Mouse (Mus musculus) neural tube, embryonic 15.5 days (tissue): ENCODE results near the gene Osbpl8. TPM values are rescaled to one million over a fixed set of nuclear protein-coding genes. Genes with fewer than 3 reads are reported as not detected.

Experiments
- ATAC-seq: fragments of 200-750 bp; cut with Nextera tagmentation; 2 replicates; pipeline ENCODE4 v1.8.0; 2017; ENCODE audit warnings: mild to moderate bottlenecking, moderate TSS enrichment, moderate library complexity; ENCODE audit not compliant: low FRiP score
- H3K27ac ChIP-seq: fragments of 300-500 bp; sonication (generic); replicated peaks from 2 replicates; pipeline ENCODE4 v1.5.1; 2015; ENCODE audit warnings: mild to moderate bottlenecking, inconsistent platforms
- H3K27me3 ChIP-seq: fragments of 300-500 bp; sonication (generic); replicated peaks from 2 replicates; pipeline ENCODE4 v1.6.1; 2015; ENCODE audit warnings: inconsistent platforms
- H3K36me3 ChIP-seq: fragments of 300-500 bp; sonication (generic); 2 replicates; pipeline ENCODE4 v1.6.1; 2015; ENCODE audit warnings: inconsistent platforms
- H3K4me1 ChIP-seq: fragments of 300-500 bp; sonication (generic); 2 replicates; pipeline ENCODE4 v1.6.1; 2015; ENCODE audit warnings: inconsistent platforms
- H3K4me2 ChIP-seq: fragments of 300-500 bp; sonication (generic); 2 replicates; pipeline ENCODE4 v1.6.1; 2015; ENCODE audit warnings: inconsistent platforms, mild to moderate bottlenecking, moderate library complexity
- H3K4me3 ChIP-seq: fragments of 300-500 bp; sonication (generic); replicated peaks from 2 replicates; pipeline ENCODE4 v1.5.1; 2015; ENCODE audit warnings: mild to moderate bottlenecking, inconsistent platforms
- H3K9ac ChIP-seq: fragments of 300-500 bp; sonication (generic); replicated peaks from 2 replicates; pipeline ENCODE4 v1.6.1; 2015; ENCODE audit warnings: mild to moderate bottlenecking, inconsistent platforms
- H3K9me3 ChIP-seq: fragments of 300-500 bp; sonication (generic); replicated peaks from 2 replicates; pipeline ENCODE4 v1.6.1; 2016; ENCODE audit warnings: inconsistent platforms
- WGBS: fragments of 180-500 bp; shearing (Covaris S2); methylation state at CpG from one replicate; pipeline ENCODE4 v1.1.7; 2015; ENCODE audit warnings: mixed read lengths; 5-methylcytosine and 5-hydroxymethylcytosine counted together
- polyA plus RNA-seq: library from polyadenylated mRNA; unstranded; fragments of >200 nt; fragmentation: Nextera tagmentation; extraction: Ambion mirVana; gene quantifications from 2 replicates; pipeline ENCODE4 v1.2.1, GENCODE M21; 2015

Osbpl8 gene
- 14.1 and 16.0 TPM in 2 replicates for polyA plus RNA-seq

DNA sequence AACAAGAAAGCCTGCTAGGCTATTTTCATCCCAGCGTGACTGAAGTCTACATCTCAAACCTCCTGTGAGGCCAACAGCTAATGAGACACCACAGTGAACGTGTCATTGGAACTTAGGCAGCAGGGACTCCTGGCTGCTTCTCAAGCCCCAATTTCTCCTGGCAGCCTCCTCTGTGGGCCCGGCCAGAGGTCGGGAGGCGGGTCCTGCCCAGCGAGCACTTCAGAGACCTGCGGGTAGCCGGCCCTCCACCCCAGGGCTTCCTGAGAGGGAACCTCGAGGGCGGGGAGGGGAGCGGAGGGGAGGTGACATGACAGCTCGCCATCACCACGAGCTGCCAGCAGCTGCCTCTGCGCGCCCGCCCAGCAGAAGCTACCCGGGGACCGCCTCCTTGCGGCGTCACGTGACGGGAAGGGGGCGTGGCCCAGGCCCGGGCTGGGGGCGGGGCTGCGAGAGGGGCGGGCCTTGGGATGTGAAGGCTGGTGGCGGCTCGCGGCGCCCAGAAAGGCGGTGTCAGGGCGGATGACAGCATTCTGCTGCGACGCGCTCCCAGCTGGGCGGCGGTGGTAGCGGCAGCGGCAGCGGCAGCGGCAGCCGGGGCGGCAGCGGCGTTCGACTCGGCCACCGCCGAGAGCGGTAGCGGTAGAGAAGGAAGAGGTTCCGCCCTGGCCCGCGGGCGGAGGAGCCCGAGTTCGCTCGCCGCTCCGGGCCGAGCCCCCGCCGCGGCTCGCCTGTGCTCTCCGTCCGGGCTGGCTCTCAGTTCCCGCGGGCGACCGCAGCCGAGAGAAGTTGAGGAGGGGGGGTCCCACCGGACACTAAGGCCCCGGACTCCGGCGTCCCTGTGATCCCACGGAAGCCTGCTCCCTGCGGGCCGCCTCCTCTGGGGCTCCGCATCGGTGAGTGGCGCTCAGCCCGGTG, at the start of gene Osbpl8:
Gene Osbpl8, plus strand, starts transcription at position 449 of the 915 bp plus-strand sequence.
- Histone ChIP-seq H3K9me3 (no peaks in the 10 kb centered on the region), H3K36me3 (no peaks in the 10 kb centered on the region), H3K27me3 (no peaks in the 10 kb centered on the region), H3K9ac (peak within 1 kb of the TSS; percentile 98), H3K27ac (peak within 1 kb of the TSS; percentile 95), H3K4me1 (peaks cover 19% of the 10 kb centered on the region), H3K4me3 (peak within 1 kb of the TSS; percentile 97), H3K4me2 (peak within 1 kb of the TSS; percentile 71)
- ATAC-seq, result peak; percentile 95
- under 1% methylated on average over 77 of the region's 84 CpGs for WGBS

DNA sequence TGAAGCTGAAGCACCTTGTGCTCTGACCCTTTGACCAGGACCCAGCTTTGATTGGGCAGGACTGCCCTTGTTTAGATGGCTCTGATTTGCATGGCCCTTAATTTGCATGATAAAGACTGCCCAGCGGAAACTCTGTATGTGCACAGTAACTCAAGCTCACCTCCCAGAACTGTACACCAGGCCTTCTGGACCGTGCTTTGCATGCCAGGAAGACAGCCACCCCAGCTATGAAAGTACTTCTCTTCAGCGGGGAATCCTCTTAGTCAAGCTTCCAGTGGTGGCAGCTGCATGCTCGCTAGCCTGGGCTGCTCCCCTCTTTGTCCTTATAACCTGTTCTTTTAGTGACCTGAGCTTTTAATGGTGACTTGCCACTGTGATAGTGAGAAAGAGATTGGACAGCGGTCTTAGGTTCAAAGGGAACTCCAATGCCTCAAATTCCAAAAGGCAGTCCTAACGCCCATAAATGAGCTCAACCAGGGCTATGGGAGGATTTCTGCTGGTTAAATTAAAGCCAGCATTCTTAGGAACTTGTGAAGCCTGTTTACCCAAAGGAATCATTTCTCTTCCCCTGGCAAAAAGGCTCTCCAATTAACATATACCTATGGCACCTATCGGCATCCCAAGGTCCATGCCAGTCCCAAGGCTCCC, 47.2 kb upstream of the Osbpl8 start:
- Histone ChIP-seq H3K4me1 (no peaks in the 10 kb centered on the region), H3K4me2 (no peak overlapping the region), H3K4me3 (no peak overlapping the region), H3K9me3 (no peaks in the 10 kb centered on the region), H3K9ac (no peak overlapping the region), H3K27ac (no peak overlapping the region), H3K27me3 (no peaks in the 10 kb centered on the region), H3K36me3 (no peaks in the 10 kb centered on the region)
- 36% methylated on average over 7 of the region's 7 CpGs for WGBS
- ATAC-seq, result no peak

DNA sequence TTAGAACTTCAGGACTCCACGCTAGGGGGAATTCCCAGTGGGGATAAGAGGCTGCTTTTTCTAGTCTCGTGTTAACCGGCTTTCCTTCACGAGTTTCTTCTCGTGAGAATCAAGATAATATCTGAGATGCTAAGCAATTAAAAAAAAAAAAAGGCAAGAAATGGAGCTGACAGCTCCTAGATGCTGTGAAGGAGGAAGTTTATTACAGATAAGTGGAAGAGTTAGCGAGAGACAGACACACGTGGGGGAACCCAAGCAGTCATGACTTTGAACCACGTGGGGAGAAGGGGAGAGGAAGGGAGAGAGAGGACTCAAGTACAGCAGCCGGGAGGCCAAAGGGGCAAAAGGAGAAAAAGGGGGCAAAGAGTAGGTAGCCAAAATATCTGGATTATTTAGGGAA, 46.3 kb upstream of the Osbpl8 start:
- H3K27ac ChIP-seq, result no peak overlapping the region
- WGBS, result 86% methylated on average over 9 of the region's 9 CpGs

DNA sequence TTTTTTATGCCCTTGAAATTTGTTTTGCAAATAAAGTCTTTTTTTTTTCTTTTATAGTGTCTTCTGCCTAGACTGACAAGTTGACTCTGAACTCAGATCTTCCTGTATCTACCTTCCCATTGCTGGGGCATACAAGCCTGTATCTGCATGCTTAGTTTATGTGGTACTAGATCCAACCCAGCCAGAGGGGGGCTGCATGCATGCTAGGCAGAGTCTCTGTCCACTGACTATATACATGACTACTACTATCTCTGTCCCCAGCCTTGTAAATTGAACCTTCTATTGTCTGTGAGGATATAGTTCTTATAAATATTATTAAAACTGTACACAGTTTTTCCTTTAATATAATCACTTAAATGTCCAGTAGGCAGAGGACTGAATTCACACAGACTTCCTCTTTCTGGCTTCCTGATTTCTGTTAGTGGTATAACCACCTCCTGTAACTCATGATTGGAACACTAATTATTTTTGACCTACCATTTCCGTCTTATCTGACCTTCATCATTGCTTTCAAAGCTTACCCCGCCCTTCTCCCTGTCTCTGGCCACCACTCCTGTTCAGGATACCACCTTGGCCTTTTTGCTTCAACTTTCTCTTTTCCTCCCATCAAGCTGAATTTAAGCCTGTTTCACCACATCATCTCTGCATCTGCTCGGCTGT, 45.4 kb upstream of the Osbpl8 start:
- Histone ChIP-seq H3K9ac (no peak overlapping the region), H3K4me3 (no peak overlapping the region), H3K27ac (no peak overlapping the region), H3K4me1 (no peaks in the 10 kb centered on the region), H3K36me3 (no peaks in the 10 kb centered on the region), H3K9me3 (no peaks in the 10 kb centered on the region), H3K27me3 (no peaks in the 10 kb centered on the region), H3K4me2 (no peak overlapping the region)
- no peak for ATAC-seq
- 76% methylated on average over 3 of the region's 3 CpGs for WGBS

More for the DNA sequence above, 46.3 kb upstream of the Osbpl8 start:
- Histone ChIP-seq H3K4me1 (no peaks in the 10 kb centered on the region), H3K4me2 (no peak overlapping the region), H3K27me3 (no peaks in the 10 kb centered on the region), H3K36me3 (no peaks in the 10 kb centered on the region), H3K4me3 (no peak overlapping the region), H3K9ac (no peak overlapping the region), H3K9me3 (no peaks in the 10 kb centered on the region)
- no peak for ATAC-seq

DNA sequence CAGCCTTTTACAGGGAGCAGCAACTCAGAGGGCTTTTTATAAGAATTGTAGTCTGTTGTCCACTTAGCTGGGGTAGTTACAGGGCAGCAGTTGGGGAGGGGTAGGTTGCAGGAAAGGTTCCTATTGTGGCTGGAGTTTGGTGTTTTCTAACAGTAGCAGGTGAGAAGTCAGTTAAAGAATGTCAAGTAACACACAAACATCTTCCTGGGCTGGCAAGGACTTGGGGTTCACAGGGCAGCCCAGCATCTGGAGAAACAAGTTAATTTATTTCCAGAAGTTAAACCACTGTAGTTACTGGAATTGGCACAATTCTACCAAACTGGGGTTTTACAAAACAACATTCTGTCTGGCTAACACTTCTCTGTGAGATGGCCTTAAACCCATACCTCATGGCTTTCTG, 44.8 kb upstream of the Osbpl8 start:
- Histone ChIP-seq H3K4me2 (no peak overlapping the region), H3K4me3 (no peak overlapping the region), H3K27me3 (no peaks in the 10 kb centered on the region), H3K9me3 (no peaks in the 10 kb centered on the region), H3K36me3 (no peaks in the 10 kb centered on the region), H3K4me1 (no peaks in the 10 kb centered on the region), H3K9ac (no peak overlapping the region), H3K27ac (no peak overlapping the region)
- ATAC-seq, result no peak

DNA sequence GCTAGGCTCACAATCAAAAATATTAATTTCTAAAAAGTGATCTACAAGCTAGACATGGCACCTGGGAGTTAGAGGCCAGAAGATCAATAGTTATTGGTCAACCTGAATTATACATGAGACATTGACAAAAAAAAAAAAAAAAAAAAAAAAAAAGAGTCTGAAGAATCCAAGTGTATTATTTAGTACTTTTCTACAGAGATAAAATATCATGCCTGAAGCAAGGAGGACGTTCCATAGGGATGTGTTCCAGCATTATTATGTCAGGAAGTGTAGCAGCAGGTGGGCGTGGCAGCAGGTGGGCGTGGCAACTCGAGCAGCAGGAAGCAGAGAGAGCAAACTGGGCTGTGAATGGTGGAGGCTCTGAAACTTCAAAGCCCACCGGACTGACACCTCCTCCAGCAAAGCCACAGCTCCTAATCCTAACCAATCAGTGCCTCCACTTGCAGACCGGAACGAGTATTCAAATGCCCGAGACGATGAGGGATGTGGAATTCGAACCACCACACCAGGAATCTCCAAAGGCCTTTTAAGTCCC, 41.6 kb upstream of the Osbpl8 start:
- Histone ChIP-seq H3K27ac (no peak overlapping the region), H3K36me3 (no peaks in the 10 kb centered on the region), H3K4me3 (no peak overlapping the region), H3K27me3 (no peaks in the 10 kb centered on the region), H3K9ac (no peak overlapping the region), H3K9me3 (no peaks in the 10 kb centered on the region), H3K4me2 (no peak overlapping the region), H3K4me1 (no peaks in the 10 kb centered on the region)
- no peak for ATAC-seq
- WGBS, result 78% methylated on average over 10 of the region's 10 CpGs

DNA sequence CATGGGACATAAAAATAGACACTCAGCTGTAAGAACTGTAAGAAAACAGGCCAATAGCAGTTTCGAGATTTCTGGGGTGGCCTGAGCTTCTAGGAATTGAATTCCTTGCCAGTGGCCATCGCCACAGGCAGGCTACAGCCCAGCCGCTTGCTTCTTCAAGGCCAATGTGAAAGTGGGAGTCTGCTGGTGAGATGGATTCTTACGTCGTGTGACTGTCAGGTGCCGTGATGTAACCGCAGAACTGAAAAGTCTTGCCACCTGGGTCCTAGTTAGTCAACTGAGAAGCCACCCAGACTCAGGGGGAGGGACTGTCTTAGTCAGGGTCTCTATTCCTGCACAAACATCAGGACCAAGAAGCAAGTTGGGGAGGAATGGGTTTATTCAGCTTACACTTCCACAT, 40.4 kb upstream of the Osbpl8 start:
- H3K4me2 ChIP-seq, result no peak overlapping the region
- H3K36me3 ChIP-seq, result no peaks in the 10 kb centered on the region
- no peak overlapping the region for H3K4me3 ChIP-seq
- no peaks in the 10 kb centered on the region for H3K9me3 ChIP-seq
- H3K27me3 ChIP-seq, result no peaks in the 10 kb centered on the region
- 90% methylated on average over 7 of the region's 7 CpGs for WGBS
- ATAC-seq, result no peak
- H3K4me1 ChIP-seq, result no peaks in the 10 kb centered on the region
- no peak overlapping the region for H3K27ac ChIP-seq
- H3K9ac ChIP-seq, result no peak overlapping the region

DNA sequence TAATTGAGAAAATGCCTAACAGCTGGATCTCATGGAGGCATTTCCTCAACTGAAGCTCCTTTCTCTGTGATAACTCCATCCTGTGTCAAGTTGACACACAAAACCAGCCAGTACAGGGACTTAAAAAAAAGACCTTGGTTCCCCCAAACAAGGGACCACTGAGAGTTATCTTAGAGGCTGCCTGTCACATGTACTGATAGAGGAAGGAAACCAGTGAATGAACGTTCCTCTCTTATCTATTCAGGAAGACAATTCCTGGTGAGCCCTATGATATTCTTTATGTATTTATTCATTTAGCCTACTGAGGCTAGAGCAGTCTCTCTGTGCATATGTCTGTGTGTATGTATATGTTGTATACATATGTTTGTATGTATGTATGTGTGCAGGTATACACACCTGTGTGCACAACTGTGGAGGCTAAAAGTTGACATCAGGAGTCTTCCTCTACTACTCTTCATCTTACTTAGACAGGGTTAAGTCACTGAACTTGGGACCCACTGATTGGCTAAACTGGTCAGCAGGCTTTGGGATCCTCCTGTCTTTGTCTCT, 39.7 kb upstream of the Osbpl8 start:
- 95% methylated on average over 1 of the region's 1 CpGs for WGBS
- Histone ChIP-seq H3K36me3 (no peaks in the 10 kb centered on the region), H3K4me2 (no peak overlapping the region), H3K4me3 (no peak overlapping the region), H3K27me3 (no peaks in the 10 kb centered on the region), H3K9me3 (no peaks in the 10 kb centered on the region), H3K9ac (no peak overlapping the region), H3K27ac (no peak overlapping the region), H3K4me1 (no peaks in the 10 kb centered on the region)
- ATAC-seq, result no peak

DNA sequence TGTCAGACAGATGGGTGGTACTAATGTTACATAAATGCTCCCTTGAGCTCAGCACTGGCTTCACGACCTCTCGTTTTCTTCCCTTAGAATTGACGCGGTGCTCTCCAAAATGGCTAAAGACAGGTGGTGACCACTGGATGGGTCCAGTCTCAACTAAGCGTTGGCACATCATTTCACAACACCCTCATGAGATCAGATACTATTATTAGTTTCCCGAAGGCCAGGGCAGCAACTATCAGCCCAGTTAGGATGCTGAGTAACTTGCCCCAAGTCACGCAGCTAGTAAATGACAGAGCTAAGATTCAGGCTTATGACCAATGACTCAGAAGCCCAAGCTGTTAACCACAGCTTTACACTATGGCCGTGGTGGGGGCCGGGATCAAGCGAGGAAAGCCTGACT, 37.2 kb upstream of the Osbpl8 start:
- H3K4me3 ChIP-seq, result no peak overlapping the region
- H3K27ac ChIP-seq, result no peak overlapping the region
- H3K4me1 ChIP-seq, result no peaks in the 10 kb centered on the region
- H3K9me3 ChIP-seq, result no peaks in the 10 kb centered on the region
- H3K4me2 ChIP-seq, result no peak overlapping the region
- no peak overlapping the region for H3K9ac ChIP-seq
- H3K27me3 ChIP-seq, result no peaks in the 10 kb centered on the region
- 92% methylated on average over 10 of the region's 10 CpGs for WGBS
- H3K36me3 ChIP-seq, result no peaks in the 10 kb centered on the region
- no peak for ATAC-seq

DNA sequence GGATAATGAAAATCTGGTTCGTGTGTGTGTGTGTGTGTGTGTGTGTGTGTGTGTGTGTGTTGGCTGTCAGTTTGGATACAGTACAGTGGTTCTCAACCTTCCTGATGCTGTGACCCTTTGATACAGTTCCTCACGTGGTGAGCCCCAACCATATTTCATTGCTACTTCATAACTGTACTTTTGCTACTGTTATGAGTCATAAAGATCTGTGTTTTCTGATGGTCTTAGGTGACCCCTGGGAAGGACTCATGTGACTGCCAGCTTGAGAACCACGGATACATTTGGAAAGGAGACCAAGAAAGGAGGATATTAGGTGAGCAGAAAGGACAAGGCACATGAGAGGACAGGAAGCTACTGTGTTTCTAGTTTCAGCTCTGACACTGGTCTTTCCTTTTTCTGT, 36.1 kb upstream of the Osbpl8 start:
- Histone ChIP-seq H3K9me3 (no peaks in the 10 kb centered on the region), H3K36me3 (no peaks in the 10 kb centered on the region), H3K27ac (no peak overlapping the region), H3K4me3 (no peak overlapping the region), H3K4me1 (no peaks in the 10 kb centered on the region), H3K9ac (no peak overlapping the region), H3K27me3 (no peaks in the 10 kb centered on the region), H3K4me2 (no peak overlapping the region)
- WGBS, result 81% methylated on average over 3 of the region's 3 CpGs
- no peak for ATAC-seq

DNA sequence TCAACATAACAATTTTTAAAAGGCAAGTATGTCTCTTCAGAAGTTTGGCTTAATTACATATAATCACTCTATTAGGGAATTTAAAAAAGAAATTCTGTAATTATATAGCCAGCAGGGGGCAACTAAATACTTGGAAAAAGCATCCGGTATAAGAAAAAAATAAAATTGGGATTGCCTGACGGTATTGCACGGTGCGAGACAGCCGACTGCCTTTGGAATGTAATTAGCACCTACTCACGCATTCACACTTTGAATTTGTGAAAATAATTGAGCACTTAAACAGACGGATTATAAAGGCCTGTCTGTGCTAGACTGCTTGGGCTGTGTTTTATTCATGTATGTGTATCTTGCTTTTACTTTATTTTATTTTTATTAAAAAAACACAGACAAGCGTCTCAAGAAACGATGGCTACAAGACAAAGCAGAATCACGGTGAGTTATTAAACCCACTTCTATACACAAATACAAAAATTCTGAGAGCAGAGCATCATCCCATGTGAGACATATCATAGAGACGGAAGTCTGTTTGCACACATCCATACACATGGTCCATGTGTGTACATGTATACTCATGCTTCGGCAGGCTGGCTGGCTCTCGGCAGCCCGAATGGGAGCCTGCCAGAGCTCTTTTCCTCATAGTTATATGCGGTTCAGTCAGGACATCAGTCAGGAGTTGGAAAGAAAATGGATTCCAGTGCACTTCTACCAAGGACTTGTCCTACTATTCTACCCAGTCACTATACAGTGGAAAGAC, 34.5 kb upstream of the Osbpl8 start:
- H3K4me2 ChIP-seq, result no peak overlapping the region
- H3K27me3 ChIP-seq, result no peaks in the 10 kb centered on the region
- no peaks in the 10 kb centered on the region for H3K36me3 ChIP-seq
- no peaks in the 10 kb centered on the region for H3K4me1 ChIP-seq
- no peak overlapping the region for H3K4me3 ChIP-seq
- 65% methylated on average over 15 of the region's 15 CpGs for WGBS
- no peaks in the 10 kb centered on the region for H3K9me3 ChIP-seq
- no peak overlapping the region for H3K27ac ChIP-seq
- no peak for ATAC-seq
- no peak overlapping the region for H3K9ac ChIP-seq
